ENCODE assay signal across 11 mouse cellular contexts in the genomic region with DNA sequence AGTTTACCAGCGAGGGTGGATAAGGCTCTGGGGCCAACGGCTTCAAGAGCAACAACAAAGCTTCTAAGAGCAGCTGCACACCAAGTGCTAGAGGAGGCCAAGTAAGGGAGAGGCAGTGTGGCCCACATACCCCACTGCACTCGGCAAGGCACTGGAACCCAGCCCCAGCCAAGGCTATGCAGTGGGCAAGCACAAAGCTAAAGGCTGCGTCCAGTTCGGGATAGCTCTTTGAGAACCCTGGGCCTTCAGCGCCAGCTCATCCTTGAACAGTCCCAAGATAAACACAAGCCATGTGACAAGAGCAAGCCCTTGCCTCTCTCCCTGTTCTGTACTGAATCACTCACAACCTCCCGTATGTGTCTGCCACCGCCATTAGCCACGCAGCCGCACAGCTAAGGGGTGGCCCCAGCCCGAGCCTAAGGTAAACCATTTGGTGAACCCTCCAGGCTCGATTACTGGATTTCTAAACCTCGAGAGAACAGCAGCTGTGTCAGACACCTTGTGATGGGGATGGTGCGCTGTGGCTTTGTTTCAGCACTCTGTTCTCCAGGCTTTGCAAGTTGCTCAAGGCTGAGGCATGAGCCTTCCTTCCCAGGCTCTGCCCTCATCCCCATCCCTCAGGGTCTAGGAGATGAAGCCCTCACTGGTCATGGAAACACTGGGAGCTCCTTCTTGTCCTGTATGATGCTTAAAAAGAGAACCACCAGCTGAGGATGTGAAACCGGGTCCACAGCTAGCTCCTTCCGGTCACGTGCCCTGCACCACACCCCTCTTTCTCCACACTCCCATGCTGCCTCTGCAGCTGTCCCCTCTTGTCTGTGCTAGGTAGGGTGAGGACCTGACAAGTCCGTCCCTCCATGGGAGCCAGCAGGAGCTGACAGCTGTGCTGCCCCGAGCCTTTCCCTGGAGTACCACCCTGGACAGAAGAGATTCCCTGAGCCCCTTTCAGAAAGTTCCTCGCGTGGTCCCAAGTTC. TPM values are rescaled to one million over a fixed set of nuclear protein-coding genes. Genes with fewer than 3 reads are reported as not detected.
DNase-seq lines count a peak whose midpoint lies in the region; ATAC-seq and TF ChIP-seq lines count a peak whose summit lies in the region.
"Had no signal": no experiment of that assay in that cellular context is flagged by ENCODE, and none has a peak within 500 bp of the region (broad histone marks: within the 10 kb centered on the region; RNA-seq: fewer than 3 reads in every experiment).

No protein-coding gene starts in this region.

- H3K9ac ChIP-seq in lung, postnatal 0 days (replicated peaks; ENCODE audit: low read depth), result no peak overlapping the region
- H3K9ac ChIP-seq in stomach, postnatal 0 days (ENCODE audit: low read length), result no peak overlapping the region
- no peak overlapping the region for H3K9ac ChIP-seq in hindbrain, postnatal 0 days (replicated peaks; ENCODE audit: low read length)
- no peak overlapping the region; the same call in 1 of the 2 replicates for H3K9ac ChIP-seq in midbrain, embryonic 13.5 days (replicated peaks)
- H3K9ac ChIP-seq: hindbrain, embryonic 13.5 days; lung, embryonic 15.5 days had no signal

- no peak overlapping the region for H3K4me3 ChIP-seq in layer of hippocampus, adult 2 months
- no peak overlapping the region for H3K4me3 ChIP-seq in lung, postnatal 0 days (ENCODE audit: low read depth, low read length)
- H3K4me3 ChIP-seq in stomach, postnatal 0 days (ENCODE audit: low read depth, low read length), result no peak overlapping the region
- no peak overlapping the region for H3K4me3 ChIP-seq in hindbrain, postnatal 0 days (ENCODE audit: low read length)
- no peak overlapping the region for H3K4me3 ChIP-seq in midbrain, embryonic 13.5 days (replicated peaks)
- H3K4me3 ChIP-seq: hindbrain, embryonic 13.5 days; lung, embryonic 15.5 days had no signal

- no peak overlapping the region for H3K4me2 ChIP-seq in lung, postnatal 0 days (replicated peaks; ENCODE audit: low read depth, low read length)
- no peak overlapping the region for H3K4me2 ChIP-seq in stomach, postnatal 0 days (replicated peaks; ENCODE audit: low read depth)
- H3K4me2 ChIP-seq in hindbrain, postnatal 0 days (ENCODE audit: low read depth, low read length), result no peak overlapping the region
- H3K4me2 ChIP-seq in midbrain, embryonic 13.5 days (replicated peaks), result no peak overlapping the region
- H3K4me2 ChIP-seq: hindbrain, embryonic 13.5 days; lung, embryonic 15.5 days had no signal

- H3K27me3 ChIP-seq in lung, postnatal 0 days (replicated peaks; ENCODE audit: insufficient read depth, low read length), result no peaks in the 10 kb centered on the region
- H3K27me3 ChIP-seq in stomach, postnatal 0 days (ENCODE audit: control insufficient read depth, insufficient read depth, low read length), result no peaks in the 10 kb centered on the region
- no peaks in the 10 kb centered on the region for H3K27me3 ChIP-seq in hindbrain, postnatal 0 days (ENCODE audit: insufficient read depth, low read length)
- H3K27me3 ChIP-seq in midbrain, embryonic 13.5 days, result no peaks in the 10 kb centered on the region
- H3K27me3 ChIP-seq: hindbrain, embryonic 13.5 days; lung, embryonic 15.5 days had no signal

- TF ChIP-seq CTCF in layer of hippocampus, adult 2 months (conservative IDR thresholded peaks at IDR 0.05), result no peak
- no peak for TF ChIP-seq CTCF in lung, postnatal 0 days (IDR thresholded peaks at IDR 0.05)
- TF ChIP-seq CTCF in stomach, postnatal 0 days (IDR thresholded peaks at IDR 0.05; ENCODE audit: low read depth), result no peak
- TF ChIP-seq CTCF in hindbrain, postnatal 0 days (IDR thresholded peaks at IDR 0.05; ENCODE audit: low read depth), result no peak

- no peak for DNase-seq in layer of hippocampus, adult 2 months (ENCODE audit: low spot score in 2 of 2)
- no peak for DNase-seq in layer of hippocampus, postnatal 10 days (ENCODE audit: low spot score in 2 of 2)
- peak; percentile 42 for DNase-seq in gastrocnemius, postnatal 10 days
- peak; percentile 30 for DNase-seq in lung, postnatal 0 days (ENCODE audit: low spot score)
- no peak for DNase-seq in stomach, postnatal 0 days (ENCODE audit: low spot score)
- no peak for DNase-seq in right cerebral cortex, postnatal 25 days
- DNase-seq in hindbrain, postnatal 0 days (ENCODE audit: low spot score), result no peak
- DNase-seq: embryo, embryonic 11 days had no signal

- H3K27ac ChIP-seq in layer of hippocampus, adult 2 months, result peak overlapping the region; percentile 72
- H3K27ac ChIP-seq in lung, postnatal 0 days (ENCODE audit: low read length), result no peak overlapping the region
- 0 out of 2 replicates have a peak overlapping the region, but pooled peaks have one; percentile 35 for H3K27ac ChIP-seq in stomach, postnatal 0 days (replicated peaks)
- no peak overlapping the region for H3K27ac ChIP-seq in hindbrain, postnatal 0 days
- no peak overlapping the region for H3K27ac ChIP-seq in midbrain, embryonic 13.5 days
- H3K27ac ChIP-seq: hindbrain, embryonic 13.5 days; lung, embryonic 15.5 days had no signal

- no peaks in the 10 kb centered on the region for H3K4me1 ChIP-seq in lung, postnatal 0 days (ENCODE audit: insufficient read depth, low read depth, low read length)
- no peaks in the 10 kb centered on the region for H3K4me1 ChIP-seq in stomach, postnatal 0 days (replicated peaks; ENCODE audit: control insufficient read depth, insufficient read depth)
- H3K4me1 ChIP-seq in hindbrain, postnatal 0 days (ENCODE audit: insufficient read depth, low read length), result no peaks in the 10 kb centered on the region
- H3K4me1 ChIP-seq in midbrain, embryonic 13.5 days (replicated peaks), result no peaks in the 10 kb centered on the region

- H3K36me3 ChIP-seq in lung, postnatal 0 days (ENCODE audit: insufficient read depth, low read length), result no peaks in the 10 kb centered on the region
- no peaks in the 10 kb centered on the region for H3K36me3 ChIP-seq in stomach, postnatal 0 days (ENCODE audit: control insufficient read depth, insufficient read depth, low read length)
- H3K36me3 ChIP-seq in hindbrain, postnatal 0 days (ENCODE audit: insufficient read depth, low read length), result no peaks in the 10 kb centered on the region
- H3K36me3 ChIP-seq in midbrain, embryonic 13.5 days, result no peaks in the 10 kb centered on the region
- H3K36me3 ChIP-seq: hindbrain, embryonic 13.5 days had no signal

- no peaks in the 10 kb centered on the region for H3K9me3 ChIP-seq in lung, postnatal 0 days (ENCODE audit: low read length)
- H3K9me3 ChIP-seq in stomach, postnatal 0 days (ENCODE audit: control insufficient read depth, low read length), result no peaks in the 10 kb centered on the region
- H3K9me3 ChIP-seq in hindbrain, postnatal 0 days (ENCODE audit: low read length), result no peaks in the 10 kb centered on the region
- H3K9me3 ChIP-seq in midbrain, embryonic 13.5 days, result no peaks in the 10 kb centered on the region
- H3K9me3 ChIP-seq: hindbrain, embryonic 13.5 days; lung, embryonic 15.5 days had no signal

- ATAC-seq in lung, postnatal 0 days, result no peak
- no peak for ATAC-seq in stomach, postnatal 0 days (ENCODE audit: low FRiP score, low TSS enrichment)
- no peak for ATAC-seq in hindbrain, postnatal 0 days
- no peak for ATAC-seq in midbrain, embryonic 13.5 days

- 64% methylated on average over 21 of the region's 21 CpGs for WGBS in lung, postnatal 0 days
- WGBS in stomach, postnatal 0 days, result 60% methylated on average over 21 of the region's 21 CpGs
- 78% methylated on average over 21 of the region's 21 CpGs for WGBS in hindbrain, postnatal 0 days
- 84% methylated on average over 21 of the region's 21 CpGs for WGBS in midbrain, embryonic 13.5 days

- TF ChIP-seq EP300 in lung, postnatal 0 days (IDR thresholded peaks at IDR 0.05), result no peak
- no peak for TF ChIP-seq EP300 in stomach, postnatal 0 days (optimal IDR thresholded peaks at IDR 0.05)

RNA-seq across cellular contexts. Expression of a gene that starts 21.6 kb away (rescaled TPM):
- 10 to 100 TPM; 56.4 to 58.5 TPM for total RNA-seq in layer of hippocampus, adult 2 months (2021)
- total RNA-seq in layer of hippocampus, postnatal 10 days (2021), result 10 to 100 TPM; 52.0 to 55.7 TPM
- total RNA-seq in gastrocnemius, postnatal 10 days (2021), result 10 to 100 TPM; 65.9 to 66.6 TPM
- polyA plus RNA-seq in lung, postnatal 0 days (2015; fragmentation: Nextera tagmentation; extraction: Ambion mirVana), result 19.3 and 19.5 TPM in 2 replicates
- 11.3 and 11.9 TPM in 2 replicates for polyA plus RNA-seq in stomach, postnatal 0 days (2015; fragmentation: Nextera tagmentation; extraction: Ambion mirVana)
- 34.4 and 39.3 TPM in 2 replicates for total RNA-seq in hindbrain, postnatal 0 days (2014; rRNA removed)
- 19.7 and 20.4 TPM in 2 replicates for polyA plus RNA-seq in hindbrain, postnatal 0 days (2015; fragmentation: Nextera tagmentation; extraction: Ambion mirVana)
- polyA plus RNA-seq in midbrain, embryonic 13.5 days (2015; fragmentation: Nextera tagmentation; extraction: Ambion mirVana), result 7.3 and 9.3 TPM in 2 replicates

RNA-seq across cellular contexts. Expression of a gene that starts 53.3 kb away (rescaled TPM):
- 10 to 100 TPM; 27.4 to 34.2 TPM for total RNA-seq in layer of hippocampus, adult 2 months (2021)
- total RNA-seq in layer of hippocampus, postnatal 10 days (2021), result 10 to 100 TPM; 25.4 to 26.7 TPM
- total RNA-seq in gastrocnemius, postnatal 10 days (2021), result 10 to 100 TPM; 35.7 to 39.2 TPM
- polyA plus RNA-seq in lung, postnatal 0 days (2015; fragmentation: Nextera tagmentation; extraction: Ambion mirVana), result 11.2 and 13.8 TPM in 2 replicates
- 66.1 and 74.6 TPM in 2 replicates for polyA plus RNA-seq in stomach, postnatal 0 days (2015; fragmentation: Nextera tagmentation; extraction: Ambion mirVana)
- 55.3 and 55.4 TPM in 2 replicates for total RNA-seq in hindbrain, postnatal 0 days (2014; rRNA removed)
- polyA plus RNA-seq in hindbrain, postnatal 0 days (2015; fragmentation: Nextera tagmentation; extraction: Ambion mirVana), result 46.1 and 46.7 TPM in 2 replicates
- 25.3 and 25.5 TPM in 2 replicates for polyA plus RNA-seq in midbrain, embryonic 13.5 days (2015; fragmentation: Nextera tagmentation; extraction: Ambion mirVana)

Comparison
In these comparisons a context has a peak if more than half of its experiments do, and no peak if none do; other contexts are left out.
1. DNase-seq: peak in gastrocnemius, postnatal 10 days (single experiment) and lung, postnatal 0 days (single experiment); none in layer of hippocampus, adult 2 months (0 of 2), layer of hippocampus, postnatal 10 days (0 of 2), stomach, postnatal 0 days (single experiment), right cerebral cortex, postnatal 25 days (single experiment) and hindbrain, postnatal 0 days (single experiment).
2. H3K27ac ChIP-seq: peak in layer of hippocampus, adult 2 months (single experiment) and stomach, postnatal 0 days (single experiment); none in lung, postnatal 0 days (single experiment), hindbrain, postnatal 0 days (single experiment) and midbrain, embryonic 13.5 days (single experiment).